In genomic region chr3:79849621-79850020, GRCm38 (mm10) we compare ENCODE assay signal across 16 mouse cellular contexts. TPM values are rescaled to one million over a fixed set of nuclear protein-coding genes. Genes with fewer than 3 reads are reported as not detected.
DNase-seq lines count a peak whose midpoint lies in the region; ATAC-seq and TF ChIP-seq lines count a peak whose summit lies in the region.
"Had no signal": no experiment of that assay in that cellular context is flagged by ENCODE, and none has a peak within 500 bp of the region (broad histone marks: within the 10 kb centered on the region; RNA-seq: fewer than 3 reads in every experiment).

No protein-coding gene starts in this region.

- TF ChIP-seq POLR2A in MEL (IDR thresholded peaks at IDR 0.05; ENCODE audit: control insufficient read depth in 1 of 2, insufficient read depth in 1 of 2, low read depth in 1 of 2, low read length in 2 of 2, poor library complexity in 1 of 2): no peak

- no peaks in the 10 kb centered on the region for H3K27me3 ChIP-seq in MEL (ENCODE audit: control insufficient read depth in 1 of 2, insufficient read depth in 2 of 2, low read length in 2 of 2)
- no peaks in the 10 kb centered on the region for H3K27me3 ChIP-seq in intestine, embryonic 15.5 days (replicated peaks)
- H3K27me3 ChIP-seq in liver, embryonic 16.5 days (ENCODE audit: control insufficient read depth, insufficient read depth, low read depth, low read length): no peaks in the 10 kb centered on the region
- H3K27me3 ChIP-seq: CH12.LX; hindbrain, embryonic 15.5 days; limb, embryonic 12.5 days; midbrain, embryonic 15.5 days; neural tube, embryonic 13.5 days had no signal

- H3K9ac ChIP-seq in MEL (ENCODE audit: control insufficient read depth, low read depth, low read length, poor library complexity, severe bottlenecking): no peak overlapping the region
- no peak overlapping the region for H3K9ac ChIP-seq in intestine, embryonic 15.5 days
- no peak overlapping the region for H3K9ac ChIP-seq in liver, embryonic 16.5 days (ENCODE audit: low read depth, low read length)
- H3K9ac ChIP-seq: hindbrain, embryonic 15.5 days; limb, embryonic 12.5 days; midbrain, embryonic 15.5 days; neural tube, embryonic 13.5 days had no signal

- peak; percentile 25 to 64; a peak in 2 of 4 replicates for TF ChIP-seq EP300 in MEL (IDR thresholded peaks at IDR 0.05; ENCODE audit: low read depth in 1 of 2, low read length in 2 of 2)

- no peak overlapping the region for H3K4me2 ChIP-seq in intestine, embryonic 15.5 days (replicated peaks)
- no peak overlapping the region for H3K4me2 ChIP-seq in liver, embryonic 16.5 days (ENCODE audit: low read depth, low read length)
- H3K4me2 ChIP-seq: hindbrain, embryonic 15.5 days; limb, embryonic 12.5 days; midbrain, embryonic 15.5 days; neural tube, embryonic 13.5 days had no signal

- intact Hi-C loops in gastrocnemius, postnatal 36 days (cut with DNase I): no loop called here

- H3K9me3 ChIP-seq in MEL (replicated peaks; ENCODE audit: insufficient read depth, low read length): no peaks in the 10 kb centered on the region
- H3K9me3 ChIP-seq in intestine, embryonic 15.5 days: no peaks in the 10 kb centered on the region
- no peaks in the 10 kb centered on the region for H3K9me3 ChIP-seq in liver, embryonic 16.5 days (replicated peaks; ENCODE audit: control insufficient read depth, low read length)
- H3K9me3 ChIP-seq: hindbrain, embryonic 15.5 days; limb, embryonic 12.5 days; midbrain, embryonic 15.5 days; neural tube, embryonic 13.5 days had no signal

- peaks cover 0 to 36% of the 10 kb centered on the region in 2 experiments; a peak in 2 of 4 replicates for H3K36me3 ChIP-seq in MEL (ENCODE audit: control insufficient read depth in 1 of 2, insufficient read depth in 2 of 2, low read length in 2 of 2)
- no peaks in the 10 kb centered on the region for H3K36me3 ChIP-seq in intestine, embryonic 15.5 days
- no peaks in the 10 kb centered on the region for H3K36me3 ChIP-seq in liver, embryonic 16.5 days (ENCODE audit: control insufficient read depth, insufficient read depth)
- H3K36me3 ChIP-seq: hindbrain, embryonic 15.5 days; limb, embryonic 12.5 days; midbrain, embryonic 15.5 days; neural tube, embryonic 13.5 days had no signal

- 66% methylated on average over 2 of the region's 2 CpGs for WGBS in intestine, embryonic 15.5 days
- whole genome bisulfite sequencing in liver, embryonic 16.5 days (ENCODE audit: insufficient replicate concordance): 49% methylated on average over 2 of the region's 2 CpGs

- no peak for TF ChIP-seq CTCF in MEL (IDR thresholded peaks at IDR 0.05 in 2 of 3, conservative IDR thresholded peaks at IDR 0.05 in 1 of 3; ENCODE audit: control insufficient read depth in 1 of 3, insufficient read depth in 1 of 3, low read depth in 2 of 3, low read length in 3 of 3, poor library complexity in 1 of 3, severe bottlenecking in 1 of 3)

- peak; percentile 52 for DNase-seq in MEL (ENCODE audit: low read depth, low spot score)
- DNase-seq in kidney, postnatal 14 days: peak; percentile 67
- DNase-seq in gastrocnemius, postnatal 36 days: no peak
- DNase-seq in adrenal gland, postnatal 4 days (ENCODE audit: low spot score in 2 of 2): no peak
- DNase-seq: adrenal gland, adult 2 months; gastrocnemius, postnatal 14 days; lung, postnatal 36 days had no signal

- ATAC-seq in intestine, embryonic 15.5 days: peak; percentile 88
- ATAC-seq in liver, embryonic 16.5 days (ENCODE audit: low read depth): peak; percentile 91
- no peak for ATAC-seq in frontal cortex, adult (ENCODE audit: low TSS enrichment)
- ATAC-seq: forebrain, embryonic 14.5 days; midbrain, embryonic 15.5 days had no signal

- H3K79me2 ChIP-seq in MEL (ENCODE audit: control insufficient read depth, insufficient read depth, low read length, poor library complexity): no peaks in the 10 kb centered on the region

- H3K4me3 ChIP-seq in MEL (ENCODE audit: control insufficient read depth in 1 of 2, insufficient read depth in 1 of 2, low read depth in 2 of 2, low read length in 2 of 2): no peak overlapping the region
- no peak overlapping the region for H3K4me3 ChIP-seq in intestine, embryonic 15.5 days (replicated peaks)
- H3K4me3 ChIP-seq in liver, embryonic 16.5 days (ENCODE audit: low read depth, low read length): no peak overlapping the region
- H3K4me3 ChIP-seq: hindbrain, embryonic 15.5 days; limb, embryonic 12.5 days; midbrain, embryonic 15.5 days; neural tube, embryonic 13.5 days had no signal

- H3K27ac ChIP-seq in MEL (ENCODE audit: control insufficient read depth, low read depth, low read length): no peak overlapping the region
- peak overlapping the region; percentile 69 for H3K27ac ChIP-seq in intestine, embryonic 15.5 days
- peak overlapping the region; percentile 71 for H3K27ac ChIP-seq in liver, embryonic 16.5 days (ENCODE audit: low read length)
- H3K27ac ChIP-seq: hindbrain, embryonic 15.5 days; limb, embryonic 12.5 days; midbrain, embryonic 15.5 days; neural tube, embryonic 13.5 days had no signal

- H3K4me1 ChIP-seq in MEL (ENCODE audit: control insufficient read depth in 1 of 2, insufficient read depth in 2 of 2, low read length in 2 of 2): peaks cover 7 to 48% of the 10 kb centered on the region in 2 experiments
- H3K4me1 ChIP-seq in intestine, embryonic 15.5 days (replicated peaks): peaks cover 6% of the 10 kb centered on the region; the same call in 1 of the 2 replicates
- peaks cover 14% of the 10 kb centered on the region for H3K4me1 ChIP-seq in liver, embryonic 16.5 days (ENCODE audit: control insufficient read depth, low read depth, low read length)
- H3K4me1 ChIP-seq: hindbrain, embryonic 15.5 days; limb, embryonic 12.5 days; midbrain, embryonic 15.5 days; neural tube, embryonic 13.5 days had no signal

- TF ChIP-seq RAD21 in MEL (IDR thresholded peaks at IDR 0.05; ENCODE audit: low read depth, low read length): no peak

TF ChIP-seq in MEL, 35 proteins besides CTCF, POLR2A, EP300 and RAD21:
- TF ChIP-seq SIN3A (IDR thresholded peaks at IDR 0.05; ENCODE audit: low read length) (no peak), MYB (IDR thresholded peaks at IDR 0.05; ENCODE audit: low read depth, low read length) (no peak), MAX (IDR thresholded peaks at IDR 0.05; ENCODE audit: low read length) (no peak), TAL1 (IDR thresholded peaks at IDR 0.05; ENCODE audit: low read length) (no peak), HCFC1 (IDR thresholded peaks at IDR 0.05; ENCODE audit: low read depth, low read length) (no peak), MAFK (IDR thresholded peaks at IDR 0.05; ENCODE audit: borderline replicate concordance, low read depth, low read length) (no peak), POLR2AphosphoS5 (IDR thresholded peaks at IDR 0.05; ENCODE audit: borderline replicate concordance, low read depth, low read length) (no peak), POLR2AphosphoS2 (IDR thresholded peaks at IDR 0.05; ENCODE audit: low read length) (no peak), E2F4 (IDR thresholded peaks at IDR 0.05; ENCODE audit: borderline replicate concordance, low read depth, low read length) (no peak), MYC (IDR thresholded peaks at IDR 0.05; ENCODE audit: low read depth, low read length) (no peak), ZMIZ1 (IDR thresholded peaks at IDR 0.05; ENCODE audit: low read depth, low read length) (no peak), MXI1 (IDR thresholded peaks at IDR 0.05; ENCODE audit: low read depth, low read length) (no peak), ZC3H11A (IDR thresholded peaks at IDR 0.05; ENCODE audit: low read depth, low read length) (no peak), NRF1 (IDR thresholded peaks at IDR 0.05; ENCODE audit: insufficient read depth, low read depth, low read length, poor library complexity, severe bottlenecking) (no peak), ELF1 (IDR thresholded peaks at IDR 0.05; ENCODE audit: low read depth, low read length) (no peak), TBP (IDR thresholded peaks at IDR 0.05; ENCODE audit: low read depth, low read length) (no peak), ZKSCAN1 (IDR thresholded peaks at IDR 0.05; ENCODE audit: low read depth, low read length) (no peak), JUND (IDR thresholded peaks at IDR 0.05; ENCODE audit: low read depth, low read length) (no peak), GABPA (IDR thresholded peaks at IDR 0.05; ENCODE audit: low read depth, low read length) (no peak), TCF12 (IDR thresholded peaks at IDR 0.05; ENCODE audit: low read depth, low read length) (peak; percentile 44; the same call in 1 of the 2 replicates), CHD2 (IDR thresholded peaks at IDR 0.05; ENCODE audit: low read length) (no peak), MAZ (IDR thresholded peaks at IDR 0.05; ENCODE audit: low read depth, low read length) (no peak; the same call in 1 of the 2 replicates), ZNF384 (IDR thresholded peaks at IDR 0.05; ENCODE audit: low read depth, low read length) (peak; percentile 52), ETS1 (IDR thresholded peaks at IDR 0.05; ENCODE audit: low read depth, low read length) (peak; percentile 51; the same call in 1 of the 2 replicates), UBTF (IDR thresholded peaks at IDR 0.05; ENCODE audit: borderline replicate concordance, insufficient read depth, low read depth, low read length) (no peak), USF1 (IDR thresholded peaks at IDR 0.05; ENCODE audit: low read depth, low read length) (no peak)

RNA-seq across cellular contexts. Expression of gene Tmem144, which starts 3.0 kb away (rescaled TPM):
- total RNA-seq in MEL (2012; rRNA removed): 0.04 and 0.07 TPM in 2 replicates
- under 1 TPM in 1 of 2 experiments, not detected in 1; 0.25 TPM for polyA plus RNA-seq in MEL (2012; ENCODE audit: insufficient read depth in 1 of 2, insufficient read length in 2 of 2, low read depth in 1 of 2, low replicate concordance in 2 of 2, missing spikeins in 1 of 2)
- polyA plus RNA-seq in intestine, embryonic 15.5 days (2015; fragmentation: Nextera tagmentation; extraction: Ambion mirVana): 10.6 and 11.1 TPM in 2 replicates
- 2.2 and 2.4 TPM in 2 replicates for polyA plus RNA-seq in liver, embryonic 16.5 days (2015; fragmentation: Nextera tagmentation; extraction: Ambion mirVana)
- 1 to 10 TPM; 1.3 TPM for total RNA-seq in gastrocnemius, postnatal 36 days (2021)
- 10 to 100 TPM; 11.3 to 13.4 TPM for total RNA-seq in adrenal gland, postnatal 4 days (2021)

RNA-seq across cellular contexts. Expression of gene Fam198b, which starts 34.7 kb away (rescaled TPM):
- total RNA-seq in MEL (2012; rRNA removed): 1.5 and 4.9 TPM in 2 replicates
- 1 to 10 TPM in 1 of 2 experiments, not detected in 1; 3.1 TPM for polyA plus RNA-seq in MEL (2012; ENCODE audit: insufficient read depth in 1 of 2, insufficient read length in 2 of 2, low read depth in 1 of 2, low replicate concordance in 2 of 2, missing spikeins in 1 of 2)
- 13.0 and 14.4 TPM in 2 replicates for polyA plus RNA-seq in intestine, embryonic 15.5 days (2015; fragmentation: Nextera tagmentation; extraction: Ambion mirVana)
- polyA plus RNA-seq in liver, embryonic 16.5 days (2015; fragmentation: Nextera tagmentation; extraction: Ambion mirVana): 0.83 and 0.88 TPM in 2 replicates
- total RNA-seq in gastrocnemius, postnatal 36 days (2021): 1 to 10 TPM; 7.6 to 8.4 TPM
- 10 to 100 TPM; 24.8 TPM for total RNA-seq in adrenal gland, postnatal 4 days (2021)

Comparison
In these comparisons a context has a peak if more than half of its experiments do, and no peak if none do; other contexts are left out.
1. DNase-seq: peak in MEL (single experiment) and kidney, postnatal 14 days (single experiment); none in gastrocnemius, postnatal 36 days (0 of 2) and adrenal gland, postnatal 4 days (0 of 2).
2. RNA of gene Tmem144, which starts 3.0 kb away (total RNA-seq): 11.3 to 13.4 TPM in adrenal gland, postnatal 4 days; 1.3 TPM in gastrocnemius, postnatal 36 days and 0.04 to 0.07 TPM in MEL; every median in the first group is over 4 times any median in the second.